Mouse (Mus musculus) MEL-GATA-1-ER (cell line): ENCODE data around the gene Scgb1b7.
"Not testable (repeated sequence)": the region's sequence is repeated elsewhere in the genome, so short reads cannot be mapped to it uniquely, and the experiment has no call there.

Experiments
- DNase-seq: peaks from one replicate; pipeline ENCODE4 v3.0.0-alpha.2; 2012; ENCODE audit warnings: low read depth; ENCODE audit errors: extremely low read depth

The Scgb1b7 gene

GRCm38 (mm10) chr7:31712365-31712764, at the start of gene Scgb1b7:
Gene Scgb1b7, plus strand, starts transcription at chr7:31712665.
- DNase-seq: not testable (repeated sequence)

- DNase-seq: not testable (repeated sequence)
Observed at GRCm38 (mm10) chr7:31705657-31706056, 6.8 kb upstream of the Scgb1b7 start, which contains the start of gene Scgb2b7. Gene Scgb2b7, minus strand, starts transcription at chr7:31705757.
